Mouse (Mus musculus) C2C12 (cell line): Measurements from ENCODE around the gene Sdccag8. TPM values are rescaled to one million over a fixed set of nuclear protein-coding genes. Genes with fewer than 3 reads are reported as not detected.

Experiments used
- H3K27me3 ChIP-seq: one replicate; pipeline ENCODE4 v1.6.1; 2011; ENCODE audit not compliant: control insufficient read depth, insufficient read depth, insufficient read length
- H3K36me3 ChIP-seq: one replicate; pipeline ENCODE4 v1.6.1; 2011; ENCODE audit not compliant: control insufficient read depth, insufficient read depth
- H3K4me3 ChIP-seq: one replicate; pipeline ENCODE4 v1.5.1; 2011; ENCODE audit warnings: mild to moderate bottlenecking, control low read depth; ENCODE audit not compliant: poor library complexity, insufficient read depth, severe bottlenecking
- H3K79me2 ChIP-seq: one replicate; pipeline ENCODE4 v1.6.1; 2011; ENCODE audit not compliant: control insufficient read depth, insufficient read depth
- H3K79me3 ChIP-seq: one replicate; pipeline ENCODE4 v1.6.1; 2011; ENCODE audit warnings: low read depth, control low read depth
- H3ac ChIP-seq: one replicate; pipeline ENCODE3; 2011; ENCODE audit warnings: low read depth; ENCODE audit not compliant: control insufficient read depth, insufficient read length
- CEBPB ChIP-seq: IDR thresholded peaks from one replicate; pipeline ENCODE4 v1.6.1; 2011; ENCODE audit warnings: low read depth, mild to moderate bottlenecking, control low read depth, moderate library complexity
- CTCF ChIP-seq: IDR thresholded peaks from one replicate; pipeline ENCODE4 v1.5.1; 2011; ENCODE audit not compliant: control insufficient read depth, insufficient read depth, insufficient read length
- FOSL1 ChIP-seq: IDR thresholded peaks from one replicate; pipeline ENCODE4 v1.8.0; 2011; ENCODE audit warnings: mild to moderate bottlenecking, low read length; ENCODE audit not compliant: poor library complexity, insufficient read depth, severe bottlenecking
- MAX ChIP-seq: IDR thresholded peaks from one replicate; pipeline ENCODE4 v1.6.1; 2011; ENCODE audit warnings: mild to moderate bottlenecking, control low read depth
- MYOD1 ChIP-seq: IDR thresholded peaks from one replicate; pipeline ENCODE4 v1.6.1; 2011; ENCODE audit warnings: low read depth; ENCODE audit not compliant: control insufficient read depth, insufficient read length
- MYOG ChIP-seq: IDR thresholded peaks from one replicate; pipeline ENCODE4 v1.6.1; 2011; ENCODE audit not compliant: control insufficient read depth, insufficient read length; ENCODE audit errors: extremely low read depth
- USF1 ChIP-seq: IDR thresholded peaks from one replicate; pipeline ENCODE4 v1.6.1; 2011; ENCODE audit warnings: low read depth, mild to moderate bottlenecking, control low read depth, moderate library complexity
- polyA plus RNA-seq: library from polyadenylated mRNA; unstranded; fragments of >200 nt; fragmentation: generic; extraction: Trizol; gene quantifications from one replicate; pipeline ENCODE4 v1.2.1, GENCODE M21; 2012; ENCODE audit warnings: missing spikeins

Sdccag8 gene
- polyA plus RNA-seq, 1 experiment: 5.8 TPM

GRCm38 (mm10) chr1:176877756-176878155 is 63.3 kb downstream of the Sdccag8 start:
- H3K79me2 ChIP-seq: no peaks in the 10 kb centered on the region
- no peaks in the 10 kb centered on the region for H3K79me3 ChIP-seq
- peaks cover 5% of the 10 kb centered on the region for H3K36me3 ChIP-seq
- H3ac ChIP-seq: no peak overlapping the region
- no peak overlapping the region for H3K4me3 ChIP-seq
- H3K27me3 ChIP-seq: no peaks in the 10 kb centered on the region
- TF ChIP-seq FOSL1 (no peak), CTCF (no peak), MYOD1 (no peak), MAX (no peak), MYOG (no peak), USF1 (no peak)

- H3K27me3 ChIP-seq: no peaks in the 10 kb centered on the region
- no peak overlapping the region for H3ac ChIP-seq
- H3K36me3 ChIP-seq: peaks cover 5% of the 10 kb centered on the region
- H3K4me3 ChIP-seq: no peak overlapping the region
- H3K79me3 ChIP-seq: no peaks in the 10 kb centered on the region
- H3K79me2 ChIP-seq: no peaks in the 10 kb centered on the region
- TF ChIP-seq USF1 (no peak), MYOD1 (no peak), MAX (no peak), MYOG (no peak), CEBPB (no peak), FOSL1 (no peak), CTCF (no peak)
These were observed 64.5 kb downstream of the Sdccag8 start for GRCm38 (mm10) chr1:176879005-176879404.

GRCm38 (mm10) chr1:176879614-176880013 is 65.2 kb downstream of the Sdccag8 start:
- no peaks in the 10 kb centered on the region for H3K27me3 ChIP-seq
- H3K36me3 ChIP-seq: peaks cover 5% of the 10 kb centered on the region
- H3ac ChIP-seq: no peak overlapping the region
- TF ChIP-seq USF1 (no peak), MYOD1 (no peak), MYOG (no peak), MAX (no peak)
- H3K79me3 ChIP-seq: no peaks in the 10 kb centered on the region
- no peaks in the 10 kb centered on the region for H3K79me2 ChIP-seq
- H3K4me3 ChIP-seq: no peak overlapping the region

DNA sequence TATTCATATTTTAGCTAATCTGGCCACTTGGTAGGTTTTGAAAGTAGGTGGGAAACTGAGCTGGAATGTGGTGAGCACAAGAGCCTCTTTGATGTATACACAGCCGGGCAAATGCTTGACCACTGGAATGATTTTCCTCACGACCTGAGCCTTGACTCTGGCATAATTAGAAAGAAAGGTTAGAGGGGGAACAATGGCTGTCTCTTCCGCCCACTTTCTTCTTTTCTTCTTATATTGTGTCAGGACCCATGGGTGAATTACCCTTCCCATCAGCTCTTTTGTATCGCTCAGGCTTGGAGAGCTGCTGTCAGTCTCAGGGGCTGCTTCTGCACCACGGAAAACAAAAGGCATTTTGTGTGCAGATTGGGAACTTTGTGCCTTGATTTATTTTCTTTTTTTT is 65.6 kb downstream of the Sdccag8 start:
- TF ChIP-seq MYOG (no peak), MYOD1 (no peak), USF1 (no peak), MAX (no peak), FOSL1 (no peak), CTCF (no peak), CEBPB (no peak)
- Histone ChIP-seq H3K27me3 (no peaks in the 10 kb centered on the region), H3ac (no peak overlapping the region)

GRCm38 (mm10) chr1:176880943-176881342 is 66.5 kb downstream of the Sdccag8 start:
- Histone ChIP-seq H3K36me3 (peaks cover 5% of the 10 kb centered on the region), H3K79me2 (no peaks in the 10 kb centered on the region), H3K79me3 (no peaks in the 10 kb centered on the region), H3K4me3 (no peak overlapping the region), H3ac (no peak overlapping the region), H3K27me3 (no peaks in the 10 kb centered on the region)
- TF ChIP-seq CEBPB: no peak
- no peak for TF ChIP-seq USF1
- TF ChIP-seq MYOD1: no peak
- TF ChIP-seq FOSL1: no peak

More for the DNA sequence above, 65.6 kb downstream of the Sdccag8 start:
- H3K79me3 ChIP-seq: no peaks in the 10 kb centered on the region
- H3K79me2 ChIP-seq: no peaks in the 10 kb centered on the region
- H3K4me3 ChIP-seq: no peak overlapping the region
- H3K36me3 ChIP-seq: peaks cover 5% of the 10 kb centered on the region

- H3K36me3 ChIP-seq: no peaks in the 10 kb centered on the region
These were observed 70.9 kb downstream of the Sdccag8 start for GRCm38 (mm10) chr1:176885207-176885933.

More at GRCm38 (mm10) chr1:176885207-176885933, 70.9 kb downstream of the Sdccag8 start:
- no peak overlapping the region for H3ac ChIP-seq
- no peaks in the 10 kb centered on the region for H3K79me2 ChIP-seq
- H3K27me3 ChIP-seq: no peaks in the 10 kb centered on the region
- H3K79me3 ChIP-seq: no peaks in the 10 kb centered on the region
- no peak overlapping the region for H3K4me3 ChIP-seq
- TF ChIP-seq MYOD1 (no peak), CTCF (no peak), MAX (no peak), MYOG (no peak), FOSL1 (no peak), CEBPB (no peak), USF1 (no peak)
